Mouse (Mus musculus) erythroid progenitor cell, adult 5-6 weeks (primary cell): ENCODE measurements around the gene Lrrc4c. TPM values are rescaled to one million over a fixed set of nuclear protein-coding genes. Genes with fewer than 3 reads are reported as not detected.

ENCODE experiments used
- ATAC-seq: replicated peaks from 2 replicates; pipeline ENCODE4 v1.8.0; 2016; ENCODE audit warnings: moderate number of reproducible peaks, mild to moderate bottlenecking, moderate TSS enrichment, inconsistent platforms; ENCODE audit not compliant: poor library complexity, low FRiP score, severe bottlenecking
- total RNA-seq, 2 experiments: library from RNA; stranded (forward) in 1 of 2; stranded (reverse) in 1 of 2; fragments of 150-400 nt in 1 of 2; fragments of 186-747, 209-891 nt in 1 of 2; gene quantifications; 2 replicates each; pipeline versions ENCODE4 v1.2.3 to v1.2.4; 2015 to 2017; ENCODE audit warnings: low replicate concordance in 2 of 2

Gene Lrrc4c
- total RNA-seq, 2 experiments from 2014 or later = not detected

- no peak for ATAC-seq
These were observed 1226.0 kb downstream of the Lrrc4c start for GRCm38 (mm10) chr2:97543691-97544672.

DNA sequence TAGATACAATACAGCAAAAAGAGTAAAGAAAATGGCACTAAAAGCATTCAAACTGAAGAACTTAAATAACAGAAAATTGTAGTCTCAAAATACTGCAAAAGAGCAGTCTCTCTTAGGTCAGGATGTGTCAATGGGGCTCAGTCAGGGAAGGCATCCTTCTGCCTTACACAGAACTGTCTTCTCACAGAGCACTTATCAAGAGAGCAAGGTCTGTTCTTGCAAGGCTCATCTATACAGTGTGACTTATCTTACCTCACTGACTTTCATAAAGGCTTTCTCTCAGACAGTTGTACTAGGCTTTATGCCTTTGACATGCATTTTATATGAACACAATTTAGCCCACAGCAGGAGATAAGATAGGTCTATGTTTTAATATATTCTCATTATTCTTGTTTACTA lies 1226.7 kb downstream of the Lrrc4c start:
- ATAC-seq = no peak

DNA sequence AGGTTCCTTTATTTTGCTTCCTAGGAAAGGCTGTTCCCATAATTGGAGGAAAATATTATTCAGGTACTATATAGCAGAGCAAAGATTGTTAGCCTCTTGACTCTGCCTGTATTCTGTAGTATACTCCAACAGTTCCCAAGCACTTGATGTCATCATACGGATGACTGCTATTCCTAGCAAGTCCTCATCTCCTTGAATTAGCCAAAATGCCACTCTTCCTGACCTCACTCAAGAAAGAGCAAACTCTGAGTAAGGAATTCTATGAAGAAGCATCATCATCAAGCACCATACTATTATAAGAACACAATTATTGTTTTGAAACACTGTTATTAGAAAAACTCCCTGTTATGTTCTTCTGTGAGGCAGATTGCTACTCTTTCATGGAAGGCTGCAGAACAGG lies 1228.0 kb downstream of the Lrrc4c start:
- no peak for ATAC-seq

DNA sequence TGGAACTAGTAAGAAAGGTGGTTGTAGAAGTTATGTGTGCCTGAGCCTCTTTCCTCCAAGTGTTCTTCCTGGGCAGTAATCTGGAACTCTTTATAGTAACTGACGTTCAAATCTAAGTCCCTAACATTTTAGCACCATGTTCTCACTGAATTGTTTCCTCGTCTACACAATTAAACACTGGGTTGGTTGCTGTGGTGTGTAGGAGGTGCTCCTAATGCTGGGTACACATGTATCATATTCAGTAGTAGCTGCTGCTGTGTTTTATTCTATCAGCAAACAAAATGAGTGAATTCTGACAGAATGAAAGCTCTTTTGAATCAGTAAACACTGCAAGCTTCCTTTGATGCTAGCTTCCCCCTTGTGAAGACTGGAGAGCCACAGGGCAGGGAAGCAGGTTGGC lies 1246.5 kb downstream of the Lrrc4c start:
- ATAC-seq = no peak

DNA sequence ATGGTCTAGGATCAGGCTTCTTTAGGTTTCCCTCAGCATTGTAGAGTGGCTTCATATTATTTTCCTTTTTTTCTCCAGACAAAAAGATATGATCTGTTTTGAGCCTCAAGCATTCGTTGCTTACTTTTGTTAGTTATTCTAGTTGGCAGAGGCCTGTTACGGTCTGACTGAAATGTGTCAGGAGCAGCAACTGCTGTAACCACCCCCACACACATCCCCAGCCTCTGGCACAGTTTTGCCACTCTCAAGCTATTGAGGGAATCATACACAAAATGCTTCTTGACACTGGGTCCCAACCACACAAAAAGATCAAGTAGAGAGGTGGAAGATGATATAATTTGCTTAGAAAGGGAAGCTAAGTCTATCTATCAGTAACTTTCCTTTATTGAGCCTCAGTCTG lies 1251.0 kb downstream of the Lrrc4c start:
- ATAC-seq = no peak

GRCm38 (mm10) chr2:97574921-97575320 lies 1257.0 kb downstream of the Lrrc4c start:
- no peak for ATAC-seq

DNA sequence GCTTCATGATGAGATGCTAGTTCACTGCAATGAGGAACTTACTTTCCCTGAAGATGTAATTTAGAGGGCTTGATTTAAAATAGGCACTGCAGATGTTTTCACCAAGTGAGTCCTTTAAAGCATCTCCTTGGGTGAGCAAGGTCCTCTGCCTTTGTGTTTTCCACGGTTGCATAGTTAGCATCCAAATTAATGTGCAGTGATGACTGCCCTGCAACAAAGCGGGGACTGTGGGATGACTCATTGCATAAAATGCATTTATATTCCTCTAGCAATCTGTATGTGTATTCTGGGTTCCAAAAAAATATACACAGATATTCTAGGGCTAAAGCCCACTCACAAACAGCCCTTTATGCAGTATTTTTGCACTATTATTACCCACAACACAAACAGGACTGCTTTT lies 1263.2 kb downstream of the Lrrc4c start:
- no peak for ATAC-seq

GRCm38 (mm10) chr2:97586322-97586721 lies 1268.4 kb downstream of the Lrrc4c start:
- no peak for ATAC-seq

- ATAC-seq = no peak
These were observed 1272.6 kb downstream of the Lrrc4c start for GRCm38 (mm10) chr2:97590563-97590962.

- no peak for ATAC-seq
These were observed 1286.2 kb downstream of the Lrrc4c start for GRCm38 (mm10) chr2:97604182-97604581.

GRCm38 (mm10) chr2:97604688-97605215 lies 1286.8 kb downstream of the Lrrc4c start:
- no peak for ATAC-seq

DNA sequence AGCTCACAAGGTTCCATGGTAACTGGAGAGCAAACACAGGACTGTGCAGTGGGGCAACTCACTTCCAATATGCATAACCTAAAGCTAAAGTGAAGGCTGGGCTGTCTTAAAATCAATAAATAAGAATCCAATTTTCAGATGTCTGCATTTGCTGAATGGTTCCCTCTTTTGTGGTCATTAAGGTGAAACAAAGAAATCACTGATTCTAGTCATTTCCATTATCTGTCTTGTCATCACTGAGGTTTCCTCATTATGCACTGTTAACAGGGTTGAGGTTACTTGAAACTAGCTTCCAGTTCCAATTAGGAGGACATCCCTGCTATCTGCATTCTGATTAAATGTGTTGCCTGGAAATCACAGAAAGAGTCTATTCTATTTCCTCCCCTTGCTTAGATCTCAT lies 1291.5 kb downstream of the Lrrc4c start:
- no peak for ATAC-seq

DNA sequence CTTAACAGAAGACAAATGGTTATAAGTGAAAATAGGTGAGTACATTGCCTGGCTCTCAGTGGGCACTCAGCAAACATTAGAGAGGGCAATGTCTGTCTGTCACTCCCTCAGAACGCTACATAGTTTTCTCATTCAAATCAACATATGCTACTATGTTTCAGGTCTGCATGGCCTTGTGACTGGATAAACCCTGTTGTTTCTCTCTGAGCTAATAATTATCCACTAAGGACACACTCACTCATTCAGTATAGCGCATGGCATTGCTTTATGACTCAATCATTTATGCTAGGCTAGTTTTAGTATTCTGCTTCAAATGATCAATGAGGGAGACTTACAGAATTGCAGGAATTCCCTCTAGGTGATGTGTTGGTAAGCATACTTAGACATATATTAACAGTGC lies 1292.6 kb downstream of the Lrrc4c start:
- no peak for ATAC-seq

DNA sequence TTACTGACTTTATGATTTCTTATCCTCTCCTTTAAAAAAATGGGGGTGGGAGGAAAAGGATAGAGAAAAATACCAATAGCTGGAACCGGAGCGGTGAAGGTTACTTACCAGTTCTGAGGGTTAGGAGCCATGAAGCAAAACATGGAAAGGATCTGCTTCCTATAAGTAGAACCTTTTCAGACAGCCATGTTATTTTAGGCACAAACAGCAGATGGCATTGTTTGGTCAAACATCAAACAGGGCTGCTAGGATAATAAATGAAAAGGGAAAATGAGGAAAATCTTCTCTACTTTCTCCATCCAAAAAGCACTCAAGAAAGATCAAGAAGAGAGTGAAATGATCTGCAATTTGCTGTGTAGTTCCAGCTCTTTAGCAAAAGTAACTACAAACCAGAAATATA lies 1296.8 kb downstream of the Lrrc4c start:
- no peak for ATAC-seq

DNA sequence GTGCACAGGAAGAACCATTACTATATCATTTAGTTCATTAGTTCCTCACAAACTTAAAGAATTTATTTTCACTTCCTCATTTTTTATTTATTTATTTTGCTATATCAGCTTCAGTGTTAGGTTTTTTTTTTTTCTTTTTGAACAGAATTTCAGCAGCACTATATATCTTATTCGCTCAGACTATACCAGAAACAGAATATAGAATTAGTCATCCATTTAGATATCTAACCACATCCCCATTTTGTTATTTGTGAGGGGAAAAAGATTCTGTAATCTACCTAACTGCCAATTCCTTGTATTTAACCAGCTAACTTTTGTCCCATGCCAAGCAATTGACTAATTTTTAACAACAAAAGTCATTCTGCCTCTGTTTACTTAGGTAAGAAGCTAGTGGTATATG lies 1300.6 kb downstream of the Lrrc4c start:
- no peak for ATAC-seq

- no peak for ATAC-seq
These were observed 1322.0 kb downstream of the Lrrc4c start for GRCm38 (mm10) chr2:97639941-97640340.

DNA sequence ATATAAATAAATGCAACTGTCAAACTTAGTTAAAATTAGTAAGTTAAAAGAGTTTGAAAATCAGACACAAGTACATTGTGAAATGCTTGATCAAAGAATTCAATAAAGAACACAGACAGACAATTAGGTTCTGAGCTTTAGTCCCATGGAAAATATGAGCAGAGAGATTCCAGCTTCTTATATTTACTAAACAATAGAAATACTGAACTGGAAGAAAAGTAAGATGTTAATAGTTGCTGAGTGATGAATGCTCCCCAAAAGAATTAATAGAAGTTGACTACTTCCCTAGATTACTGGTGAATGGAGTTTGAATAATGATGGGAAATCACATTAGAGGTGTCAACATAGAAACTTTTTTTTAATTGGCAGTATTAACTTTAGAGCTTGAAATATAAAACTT lies 1323.7 kb downstream of the Lrrc4c start:
- no peak for ATAC-seq

- no peak for ATAC-seq
These were observed 1334.7 kb downstream of the Lrrc4c start for GRCm38 (mm10) chr2:97652711-97653110.
